Mouse (Mus musculus) E14TG2a.4 (cell line): ENCODE measurements at regions not wholly inside any gene's neighbourhood (a gene's known extent, or its start where the extent isn't known, plus 50 kb on each side); places are given as distances from the start of the nearest gene placed in this dataset.

Experiments used
- H3K27me3 ChIP-seq: 2 replicates; pipeline ENCODE4 v1.6.1; 2014; ENCODE audit warnings: low read length, control low read depth; ENCODE audit not compliant: insufficient read depth
- H3K36me3 ChIP-seq: 2 replicates; pipeline ENCODE4 v1.6.1; 2014; ENCODE audit warnings: low read length, control low read depth; ENCODE audit not compliant: insufficient read depth
- H3K4me1 ChIP-seq: replicated peaks from 2 replicates; pipeline ENCODE4 v1.6.1; 2014; ENCODE audit warnings: low read depth, low read length, control low read depth
- H3K4me3 ChIP-seq: replicated peaks from 2 replicates; pipeline ENCODE4 v1.5.1; 2014; ENCODE audit warnings: mild to moderate bottlenecking, low read length
- H3K9me3 ChIP-seq: 2 replicates; pipeline ENCODE4 v1.6.1; 2014; ENCODE audit warnings: low read length, control low read depth
- CTCF ChIP-seq: conservative IDR thresholded peaks from 2 replicates; pipeline ENCODE4 v1.5.1; 2014; ENCODE audit warnings: low read length
- NANOG ChIP-seq: IDR thresholded peaks from 2 replicates; pipeline ENCODE4 v1.6.1; 2014; ENCODE audit warnings: borderline replicate concordance, low read length, mixed read lengths
- POU5F1 ChIP-seq: IDR thresholded peaks from 2 replicates; pipeline ENCODE4 v1.6.1; 2014; ENCODE audit warnings: low read length, borderline replicate concordance

- H3K9me3 ChIP-seq, result peaks cover 19% of the 10 kb centered on the region
- H3K27me3 ChIP-seq, result no peaks in the 10 kb centered on the region
- TF ChIP-seq NANOG (no peak), POU5F1 (no peak), CTCF (no peak)
- no peaks in the 10 kb centered on the region for H3K4me1 ChIP-seq
- no peak overlapping the region for H3K4me3 ChIP-seq
- H3K36me3 ChIP-seq, result no peaks in the 10 kb centered on the region
These were observed 56.4 kb downstream of the Cyp26a1 start for GRCm38 (mm10) chr19:37754024-37754423.

DNA sequence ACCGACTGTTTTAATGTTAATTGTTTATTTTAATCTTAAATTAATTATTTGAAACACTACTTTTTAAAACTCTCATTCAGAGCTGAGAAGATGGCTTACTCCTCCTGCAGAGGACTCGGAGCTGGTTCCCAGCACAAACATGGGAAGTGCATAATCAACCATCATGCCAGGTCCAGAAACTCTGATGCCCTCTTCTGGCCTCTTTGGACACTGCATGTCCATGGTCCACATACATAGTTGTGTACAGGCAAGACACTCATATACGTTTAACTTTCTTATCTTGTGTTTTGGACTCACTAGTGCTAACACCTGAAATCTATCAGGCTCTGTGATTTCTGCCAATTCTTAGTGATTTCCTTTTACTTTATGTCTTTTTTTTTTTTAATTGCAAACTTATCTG lies 57.8 kb downstream of the Cyp26a1 start:
- no peak overlapping the region for H3K4me3 ChIP-seq
- no peaks in the 10 kb centered on the region for H3K27me3 ChIP-seq
- peaks cover 19% of the 10 kb centered on the region for H3K9me3 ChIP-seq
- TF ChIP-seq CTCF (peak; percentile 53), NANOG (no peak)
- no peaks in the 10 kb centered on the region for H3K4me1 ChIP-seq
- no peaks in the 10 kb centered on the region for H3K36me3 ChIP-seq

DNA sequence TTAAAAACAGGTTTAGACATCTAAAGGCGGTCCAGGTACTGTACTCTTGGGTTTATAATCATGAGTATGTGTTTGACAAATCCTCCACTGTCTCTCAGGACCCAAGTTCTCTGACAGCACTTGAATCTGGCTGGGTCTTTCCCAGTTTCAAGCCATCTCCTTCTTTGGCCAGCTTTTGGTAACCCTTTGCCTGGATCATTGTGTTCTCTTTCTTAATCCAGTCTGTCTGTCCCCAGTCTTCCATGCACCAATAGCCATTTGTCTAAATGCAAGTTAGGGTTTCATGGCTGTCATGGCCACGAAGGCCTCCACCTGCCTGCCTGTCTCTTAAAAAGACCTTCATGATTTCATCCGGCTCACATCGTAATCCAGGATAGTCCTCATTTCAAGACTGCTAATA lies 71.8 kb downstream of the Cyp26a1 start:
- H3K27me3 ChIP-seq, result no peaks in the 10 kb centered on the region
- no peak overlapping the region for H3K4me3 ChIP-seq
- no peaks in the 10 kb centered on the region for H3K36me3 ChIP-seq
- H3K9me3 ChIP-seq, result no peaks in the 10 kb centered on the region
- TF ChIP-seq POU5F1, result no peak
- TF ChIP-seq NANOG, result no peak
- no peak for TF ChIP-seq CTCF
- no peaks in the 10 kb centered on the region for H3K4me1 ChIP-seq

- Histone ChIP-seq H3K4me1 (no peaks in the 10 kb centered on the region), H3K4me3 (no peak overlapping the region), H3K9me3 (no peaks in the 10 kb centered on the region), H3K27me3 (no peaks in the 10 kb centered on the region), H3K36me3 (no peaks in the 10 kb centered on the region)
- no peak for TF ChIP-seq POU5F1
- TF ChIP-seq NANOG, result no peak
- no peak for TF ChIP-seq CTCF
These were observed 74.4 kb downstream of the Cyp26a1 start for GRCm38 (mm10) chr19:37771956-37772355.

DNA sequence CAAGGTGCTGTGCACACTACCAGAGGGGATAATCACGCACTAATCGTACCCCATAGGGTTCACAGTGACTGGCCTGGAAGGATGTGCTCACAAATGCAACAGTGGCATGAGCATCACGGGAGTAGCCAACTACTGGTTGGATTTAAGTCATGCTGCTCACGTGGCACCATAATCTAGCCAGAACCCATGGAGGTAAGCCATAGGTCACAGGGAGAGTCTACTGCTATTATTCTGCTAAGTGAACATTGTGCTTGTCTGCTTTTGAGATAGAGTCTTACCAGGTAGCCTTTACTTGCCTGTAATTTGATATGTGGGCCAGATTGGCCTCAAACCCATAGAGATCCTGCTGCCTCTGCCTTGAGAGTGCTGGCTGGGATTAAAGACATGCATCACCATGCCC lies 77.0 kb downstream of the Cyp26a1 start:
- Histone ChIP-seq H3K4me1 (peaks cover 6% of the 10 kb centered on the region; the same call in 1 of the 2 replicates), H3K9me3 (no peaks in the 10 kb centered on the region), H3K36me3 (no peaks in the 10 kb centered on the region), H3K27me3 (0 out of 2 replicates have a peak, but pooled peaks cover 4% of the 10 kb centered on the region), H3K4me3 (no peak overlapping the region)
- TF ChIP-seq NANOG (no peak), CTCF (no peak), POU5F1 (no peak)

DNA sequence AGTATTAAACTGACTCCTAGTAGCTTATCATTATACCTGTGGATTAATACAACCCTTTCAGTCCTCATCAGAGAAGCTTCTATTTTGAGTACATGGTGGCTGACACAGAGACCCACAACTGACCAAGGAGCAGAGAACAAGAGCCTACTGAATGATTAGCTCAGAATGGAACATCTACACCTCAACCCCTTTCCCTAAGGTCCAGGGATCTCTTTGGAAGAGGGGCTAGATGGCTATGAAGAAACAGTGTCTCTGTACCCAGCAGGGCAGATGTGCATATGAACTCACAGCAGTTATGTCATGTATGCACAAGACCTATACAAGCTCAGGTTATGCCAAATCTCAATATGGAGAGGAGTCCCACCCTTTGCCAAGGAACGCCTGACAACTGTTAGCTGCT lies 77.4 kb downstream of the Cyp26a1 start:
- no peaks in the 10 kb centered on the region for H3K36me3 ChIP-seq
- 0 out of 2 replicates have a peak, but pooled peaks cover 4% of the 10 kb centered on the region for H3K27me3 ChIP-seq
- no peaks in the 10 kb centered on the region for H3K9me3 ChIP-seq
- no peak for TF ChIP-seq POU5F1
- no peak for TF ChIP-seq CTCF
- TF ChIP-seq NANOG, result no peak
- no peak overlapping the region for H3K4me3 ChIP-seq
- H3K4me1 ChIP-seq, result peaks cover 6% of the 10 kb centered on the region; the same call in 1 of the 2 replicates

GRCm38 (mm10) chr19:37777961-37778360 lies 80.4 kb downstream of the Cyp26a1 start:
- Histone ChIP-seq H3K9me3 (no peaks in the 10 kb centered on the region), H3K4me1 (peaks cover 6% of the 10 kb centered on the region; the same call in 1 of the 2 replicates), H3K36me3 (no peaks in the 10 kb centered on the region), H3K4me3 (no peak overlapping the region), H3K27me3 (0 out of 2 replicates have a peak, but pooled peaks cover 4% of the 10 kb centered on the region)
- TF ChIP-seq POU5F1 (no peak), CTCF (no peak), NANOG (no peak)

- H3K27me3 ChIP-seq, result 0 out of 2 replicates have a peak, but pooled peaks cover 4% of the 10 kb centered on the region
- H3K4me3 ChIP-seq, result no peak overlapping the region
- no peaks in the 10 kb centered on the region for H3K9me3 ChIP-seq
These were observed 81.0 kb downstream of the Cyp26a1 start for GRCm38 (mm10) chr19:37778568-37778967.

GRCm38 (mm10) chr19:37788540-37788939 lies 90.9 kb downstream of the Cyp26a1 start:
- Histone ChIP-seq H3K4me3 (no peak overlapping the region), H3K4me1 (no peaks in the 10 kb centered on the region), H3K36me3 (no peaks in the 10 kb centered on the region), H3K27me3 (peaks cover 13% of the 10 kb centered on the region; the same call in 1 of the 2 replicates), H3K9me3 (no peaks in the 10 kb centered on the region)
- TF ChIP-seq POU5F1, result no peak
- TF ChIP-seq NANOG, result no peak
- no peak for TF ChIP-seq CTCF

More at GRCm38 (mm10) chr19:37778568-37778967, 81.0 kb downstream of the Cyp26a1 start:
- H3K36me3 ChIP-seq, result no peaks in the 10 kb centered on the region
- TF ChIP-seq CTCF (no peak), NANOG (no peak), POU5F1 (no peak)
- H3K4me1 ChIP-seq, result peaks cover 6% of the 10 kb centered on the region; the same call in 1 of the 2 replicates
